Mouse (Mus musculus) kidney, postnatal 0 days (tissue): ENCODE measurements at regions not wholly inside any gene's neighbourhood (a gene's known extent, or its start where the extent isn't known, plus 50 kb on each side); places are given as distances from the start of the nearest gene placed in this dataset.

Experiments used
- ATAC-seq: fragments of 200-750 bp; cut with Nextera tagmentation; replicated peaks from 2 replicates; pipeline ENCODE4 v1.8.0; 2017; ENCODE audit warnings: low read depth, moderate number of reproducible peaks, moderate TSS enrichment, moderate library complexity; ENCODE audit not compliant: low FRiP score
- DNase-seq: peaks from one replicate; pipeline ENCODE4 v3.0.0-alpha.2; 2016; ENCODE audit warnings: low spot score
- H3K27ac ChIP-seq: fragments of 300-500 bp; sonication (generic); 2 replicates; pipeline ENCODE4 v1.5.1; 2014; ENCODE audit warnings: mild to moderate bottlenecking
- H3K27me3 ChIP-seq: fragments of 300-500 bp; sonication (generic); 2 replicates; pipeline ENCODE4 v1.6.1; 2014; ENCODE audit warnings: low read length, mixed read lengths; ENCODE audit not compliant: insufficient read depth
- H3K36me3 ChIP-seq: fragments of 300-500 bp; sonication (generic); 2 replicates; pipeline ENCODE4 v1.6.1; 2014; ENCODE audit warnings: low read length, mixed read lengths; ENCODE audit not compliant: insufficient read depth
- H3K4me1 ChIP-seq: fragments of 300-500 bp; sonication (generic); replicated peaks from 2 replicates; pipeline ENCODE4 v1.6.1; 2014; ENCODE audit warnings: antibody characterized with exemption, low read length, mixed read lengths; ENCODE audit not compliant: insufficient read depth
- H3K4me2 ChIP-seq: fragments of 300-500 bp; sonication (generic); 2 replicates; pipeline ENCODE4 v1.6.1; 2014; ENCODE audit warnings: mild to moderate bottlenecking, low read length, moderate library complexity, mixed read lengths
- H3K4me3 ChIP-seq: fragments of 300-500 bp; sonication (generic); replicated peaks from 2 replicates; pipeline ENCODE4 v1.5.1; 2014; ENCODE audit warnings: low read depth, low read length
- H3K9ac ChIP-seq: fragments of 300-500 bp; sonication (generic); 2 replicates; pipeline ENCODE4 v1.6.1; 2014; ENCODE audit warnings: low read depth, low read length
- H3K9me3 ChIP-seq: fragments of 300-500 bp; sonication (generic); replicated peaks from 2 replicates; pipeline ENCODE4 v1.6.1; 2016; ENCODE audit warnings: low read length, inconsistent platforms, mixed read lengths
- CTCF ChIP-seq: IDR thresholded peaks from 2 replicates; pipeline ENCODE4 v1.5.1; 2016; ENCODE audit warnings: antibody characterized with exemption, low read depth, mild to moderate bottlenecking, moderate library complexity
- WGBS: fragments of 180-500 bp; shearing (Covaris S2); extraction: QIAGEN DNeasy Blood & Tissue Kit; methylation state at CpG from one replicate; pipeline ENCODE4 v1.1.7; 2014; 5-methylcytosine and 5-hydroxymethylcytosine counted together

DNA sequence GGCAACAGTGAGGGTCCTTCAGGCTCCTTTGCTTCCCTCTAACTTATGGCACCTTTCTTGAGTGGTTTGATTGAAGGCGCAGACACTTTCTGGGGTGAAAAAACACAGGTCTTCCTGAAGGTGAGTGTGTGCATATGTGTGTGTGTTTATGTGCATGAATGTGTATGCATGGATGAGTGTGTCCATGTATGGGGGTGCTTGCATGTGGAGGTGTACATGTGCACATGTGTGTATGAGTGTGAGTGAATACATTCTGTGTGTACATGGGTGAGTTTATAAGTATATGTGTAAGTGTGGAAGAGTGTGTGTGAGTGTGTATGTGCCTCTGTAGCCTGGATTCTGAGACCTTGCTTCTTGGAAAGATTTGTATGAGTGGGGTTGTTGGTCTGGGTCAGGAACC lies 167.5 kb upstream of the Ubash3b start:
- H3K4me1 ChIP-seq: 0 out of 2 replicates have a peak, but pooled peaks cover 5% of the 10 kb centered on the region
- no peak overlapping the region for H3K9ac ChIP-seq
- ATAC-seq (no peak), DNase-seq (no peak)
- H3K27ac ChIP-seq: no peak overlapping the region
- no peak for TF ChIP-seq CTCF
- 97% methylated on average over 1 of the region's 1 CpGs for WGBS
- no peak overlapping the region for H3K4me3 ChIP-seq
- H3K9me3 ChIP-seq: no peaks in the 10 kb centered on the region
- H3K4me2 ChIP-seq: 0 out of 2 replicates have a peak overlapping the region, but pooled peaks have one; percentile 14
- no peaks in the 10 kb centered on the region for H3K36me3 ChIP-seq
- no peaks in the 10 kb centered on the region for H3K27me3 ChIP-seq

DNA sequence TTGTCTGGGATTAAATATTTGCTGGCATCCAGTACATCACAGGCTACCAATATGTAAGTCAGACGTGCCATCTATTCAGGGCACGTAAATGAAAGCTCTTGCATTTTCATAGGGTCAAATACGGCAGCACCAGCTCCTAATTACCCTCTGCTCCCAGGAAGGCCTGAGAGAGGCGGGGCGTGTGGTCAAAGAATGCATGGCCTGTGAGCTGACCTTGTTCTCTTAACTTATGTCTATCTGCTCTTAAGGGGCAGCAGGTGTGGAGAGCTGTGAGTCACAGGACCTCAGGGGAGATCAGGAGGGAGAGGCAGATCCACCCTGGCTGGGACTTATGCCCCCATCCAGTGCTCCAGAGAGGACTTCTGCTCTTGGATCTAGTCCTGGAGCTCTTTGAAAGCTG lies 167.0 kb upstream of the Ubash3b start:
- H3K9me3 ChIP-seq: no peaks in the 10 kb centered on the region
- H3K4me2 ChIP-seq: peak overlapping the region; percentile 14; the same call in 1 of the 2 replicates
- 0 out of 2 replicates have a peak, but pooled peaks cover 5% of the 10 kb centered on the region for H3K4me1 ChIP-seq
- 32% methylated on average over 5 of the region's 5 CpGs for WGBS
- no peaks in the 10 kb centered on the region for H3K27me3 ChIP-seq
- H3K9ac ChIP-seq: no peak overlapping the region
- H3K36me3 ChIP-seq: no peaks in the 10 kb centered on the region
- H3K4me3 ChIP-seq: no peak overlapping the region
- no peak for TF ChIP-seq CTCF
- ATAC-seq (no peak), DNase-seq (no peak)
- no peak overlapping the region for H3K27ac ChIP-seq

DNA sequence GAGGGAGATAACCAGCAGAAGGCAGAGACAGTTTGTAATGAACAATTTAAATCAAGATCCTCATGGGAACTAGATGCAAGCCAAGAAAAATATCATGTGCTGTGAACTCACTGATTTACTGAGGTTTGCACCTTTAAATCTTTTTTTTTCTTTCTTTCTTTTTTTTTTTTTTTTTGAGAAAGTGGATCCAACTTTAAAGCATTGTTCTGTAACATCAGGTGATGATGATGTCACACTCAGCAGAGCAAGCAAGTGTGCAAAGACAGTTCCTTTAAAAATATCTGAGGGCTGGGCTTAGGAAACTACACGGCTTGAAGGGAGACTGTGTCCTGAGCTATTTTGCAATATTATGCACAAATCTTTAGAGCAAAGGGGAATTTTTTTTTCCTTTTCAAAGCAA lies 166.6 kb upstream of the Ubash3b start:
- H3K27ac ChIP-seq: no peak overlapping the region
- 0 out of 2 replicates have a peak, but pooled peaks cover 5% of the 10 kb centered on the region for H3K4me1 ChIP-seq
- no peaks in the 10 kb centered on the region for H3K27me3 ChIP-seq
- ATAC-seq: no peak
- H3K9me3 ChIP-seq: no peaks in the 10 kb centered on the region
- 10% methylated on average over 1 of the region's 1 CpGs for WGBS
- TF ChIP-seq CTCF: no peak
- no peak for DNase-seq
- no peaks in the 10 kb centered on the region for H3K36me3 ChIP-seq
- H3K4me3 ChIP-seq: no peak overlapping the region
- H3K9ac ChIP-seq: no peak overlapping the region
- 0 out of 2 replicates have a peak overlapping the region, but pooled peaks have one; percentile 14 for H3K4me2 ChIP-seq

DNA sequence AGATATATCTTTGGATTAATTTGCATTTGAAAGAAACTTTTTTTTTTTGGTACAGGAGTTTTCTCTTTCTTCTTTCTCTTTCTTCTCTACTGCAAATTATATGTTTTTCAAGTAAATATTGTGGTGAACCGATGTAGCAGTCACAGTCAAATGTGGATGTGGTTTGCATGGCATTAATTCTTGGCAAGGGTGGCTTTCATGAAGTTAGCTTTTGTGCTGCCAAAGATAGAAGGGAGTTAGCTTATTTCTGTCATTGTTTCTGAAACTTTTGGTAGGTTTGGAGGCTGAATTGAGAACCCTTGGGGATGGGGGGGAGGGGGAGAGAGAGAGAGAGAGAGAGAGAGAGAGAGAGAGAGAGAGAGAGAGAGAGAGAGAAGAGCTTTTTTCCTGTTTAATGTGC lies 166.1 kb upstream of the Ubash3b start:
- H3K27me3 ChIP-seq: no peaks in the 10 kb centered on the region
- 0 out of 2 replicates have a peak, but pooled peaks cover 5% of the 10 kb centered on the region for H3K4me1 ChIP-seq
- no peak overlapping the region for H3K27ac ChIP-seq
- H3K9me3 ChIP-seq: no peaks in the 10 kb centered on the region
- 62% methylated on average over 1 of the region's 1 CpGs for WGBS
- ATAC-seq (no peak), DNase-seq (no peak)
- no peak overlapping the region for H3K4me3 ChIP-seq
- no peak overlapping the region for H3K9ac ChIP-seq
- H3K4me2 ChIP-seq: no peak overlapping the region
- no peak for TF ChIP-seq CTCF
- H3K36me3 ChIP-seq: no peaks in the 10 kb centered on the region

DNA sequence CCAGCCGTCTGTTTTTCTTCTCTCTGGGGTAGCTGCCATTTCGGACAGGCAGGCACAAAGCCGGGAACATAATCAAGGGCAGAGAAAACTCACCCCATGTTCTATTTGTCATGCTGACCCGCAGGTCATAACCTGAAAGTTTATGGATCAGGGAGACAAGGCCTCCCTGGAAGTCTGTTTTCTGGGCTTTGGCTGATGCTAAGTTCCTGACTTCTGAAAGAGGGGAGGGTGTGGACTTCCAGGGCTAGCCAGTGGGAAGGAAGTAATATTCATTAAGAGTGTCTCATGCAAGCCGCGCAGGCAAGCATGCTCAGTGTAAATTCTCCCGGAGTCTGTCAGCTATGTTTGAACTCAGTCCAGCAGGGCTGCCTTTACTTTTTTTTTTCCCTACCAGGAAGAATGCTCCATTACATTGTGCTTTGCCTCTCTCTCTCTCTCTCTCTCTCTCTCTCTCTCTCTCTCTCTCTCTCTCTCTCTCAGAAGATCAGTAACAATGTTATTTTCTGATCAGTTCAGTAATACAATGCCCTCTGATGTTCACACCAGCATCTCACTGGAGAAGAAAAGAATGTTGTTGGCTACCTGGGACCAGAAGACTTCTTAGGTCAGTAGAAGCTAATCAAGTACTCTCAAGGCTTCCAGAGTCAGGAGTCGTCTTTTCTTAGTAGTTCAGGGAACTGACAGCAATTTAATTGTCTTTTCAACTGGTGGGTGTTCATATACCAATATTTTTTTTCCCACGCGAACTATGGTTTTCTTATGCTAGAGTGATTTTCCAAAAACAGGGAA lies 165.5 kb upstream of the Ubash3b start:
- Histone ChIP-seq H3K4me3 (no peak overlapping the region), H3K4me2 (peak overlapping the region; percentile 8; the same call in 1 of the 2 replicates), H3K36me3 (no peaks in the 10 kb centered on the region), H3K27me3 (no peaks in the 10 kb centered on the region), H3K9ac (no peak overlapping the region), H3K4me1 (0 out of 2 replicates have a peak, but pooled peaks cover 5% of the 10 kb centered on the region), H3K27ac (0 out of 2 replicates have a peak overlapping the region, but pooled peaks have one; percentile 26), H3K9me3 (no peaks in the 10 kb centered on the region)
- DNase-seq: peak; percentile 94
- 18% methylated on average over 10 of the region's 10 CpGs for WGBS
- 0 out of 2 replicates have a peak, but pooled peaks have one; percentile 25 for ATAC-seq
- TF ChIP-seq CTCF: no peak

- Histone ChIP-seq H3K36me3 (no peaks in the 10 kb centered on the region), H3K9me3 (no peaks in the 10 kb centered on the region), H3K9ac (no peak overlapping the region), H3K4me3 (no peak overlapping the region), H3K4me1 (no peaks in the 10 kb centered on the region), H3K27ac (no peak overlapping the region), H3K27me3 (no peaks in the 10 kb centered on the region), H3K4me2 (no peak overlapping the region)
- no peak for TF ChIP-seq CTCF
- DNase-seq (peak; percentile 53), ATAC-seq (no peak)
- 44% methylated on average over 7 of the region's 7 CpGs for WGBS
Observed at GRCm38 (mm10) chr9:41321521-41321920, 160.0 kb upstream of the Ubash3b start.
